Mouse (Mus musculus) erythroblast, embryonic 14.5 days (primary cell): ENCODE data around the gene Rxfp1.

Experiments
- GATA1 ChIP-seq: IDR thresholded peaks from 2 replicates; pipeline ENCODE4 v1.6.1; 2012; ENCODE audit warnings: low read length, inconsistent platforms, mixed read lengths
- TAL1 ChIP-seq: IDR thresholded peaks from 3 replicates; pipeline ENCODE4 v1.6.1; 2012; ENCODE audit warnings: low read length, inconsistent platforms, mixed read lengths

GRCm38 (mm10) chr3:79784362-79784736 lies 46.7 kb upstream of the Rxfp1 start:
- no peak for TF ChIP-seq GATA1
- no peak for TF ChIP-seq TAL1
